Mouse (Mus musculus): ENCODE data around the gene Gmpr.

Gene Gmpr

GRCm38 (mm10) chr13:45538532-45539204, 31.4 kb downstream of the Gmpr start:
- no peak for DNase-seq (ENCODE audit: low read depth, low spot score)

- peak; percentile 48 for DNase-seq (ENCODE audit: low read depth, low spot score)
Measured at GRCm38 (mm10) chr13:45539205-45539568, 31.9 kb downstream of the Gmpr start.

GRCm38 (mm10) chr13:45545974-45546373, 38.7 kb downstream of the Gmpr start:
- DNase-seq (ENCODE audit: low read depth, low spot score), result peak; percentile 88

DNA sequence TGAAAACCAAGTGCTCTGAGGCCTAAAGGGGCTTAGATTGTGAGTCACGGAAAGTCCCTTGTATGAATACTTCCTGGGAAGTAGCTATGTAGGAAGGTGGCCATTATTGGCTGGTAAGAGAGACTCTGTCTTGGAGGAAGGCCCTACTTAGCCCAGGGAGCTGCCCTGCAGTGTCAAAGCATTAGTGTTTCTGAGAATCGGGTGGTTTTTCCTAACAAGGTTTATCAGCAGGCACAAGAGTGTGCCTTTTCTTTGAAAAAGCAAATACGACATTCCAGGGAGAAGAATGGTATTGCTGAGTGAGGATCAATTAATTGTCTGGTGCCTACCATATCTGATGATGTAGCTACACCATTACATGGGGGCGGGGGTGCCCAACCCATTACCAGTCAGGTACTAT, 39.7 kb downstream of the Gmpr start:
- peak; percentile 70 for DNase-seq (ENCODE audit: low read depth, low spot score)

DNA sequence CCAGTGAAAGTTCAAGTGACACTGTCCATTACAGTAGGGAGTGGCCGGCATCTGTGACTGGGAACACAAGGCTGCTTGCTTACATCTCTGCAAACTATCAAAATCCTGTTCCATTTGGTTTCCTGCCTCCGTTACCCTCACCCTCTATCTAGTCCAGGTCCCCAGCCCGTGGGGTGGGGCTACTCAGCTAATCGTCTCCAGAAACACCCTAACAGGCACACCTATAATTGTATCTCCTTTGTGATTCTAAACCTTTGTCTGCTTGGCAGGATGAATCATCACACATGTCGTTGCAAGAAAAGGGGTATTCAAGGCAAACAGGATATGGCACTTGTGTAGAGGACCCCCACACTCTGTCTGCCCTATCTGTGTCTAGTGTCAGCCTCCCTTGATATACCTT, 40.3 kb downstream of the Gmpr start:
- peak; percentile 42 for DNase-seq (ENCODE audit: low read depth, low spot score)

- DNase-seq (ENCODE audit: low read depth, low spot score), result no peak
Measured at GRCm38 (mm10) chr13:45553674-45554073, 46.4 kb downstream of the Gmpr start.

DNA sequence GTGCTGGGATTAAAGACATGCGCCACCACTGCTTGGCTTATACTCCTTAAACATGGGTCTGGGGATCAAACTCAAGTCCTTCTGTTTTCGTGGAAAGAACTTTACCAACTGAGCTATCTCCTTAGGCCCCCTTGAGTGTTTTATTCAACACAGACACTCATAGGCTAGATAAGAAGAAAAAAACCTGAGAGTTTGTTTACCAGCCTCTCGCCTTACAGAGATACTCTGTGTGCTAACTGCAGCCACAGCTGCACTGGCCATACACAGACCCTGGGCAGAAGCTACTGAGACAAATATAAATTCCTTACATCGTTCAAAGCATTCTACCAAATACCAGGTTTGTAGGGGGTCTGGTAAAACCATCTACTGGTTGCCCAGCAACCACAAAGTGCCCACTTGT, 51.1 kb downstream of the Gmpr start:
- DNase-seq (ENCODE audit: low read depth, low spot score), result no peak

GRCm38 (mm10) chr13:45559258-45559657, 52.0 kb downstream of the Gmpr start:
- no peak for DNase-seq (ENCODE audit: low read depth, low spot score)

DNA sequence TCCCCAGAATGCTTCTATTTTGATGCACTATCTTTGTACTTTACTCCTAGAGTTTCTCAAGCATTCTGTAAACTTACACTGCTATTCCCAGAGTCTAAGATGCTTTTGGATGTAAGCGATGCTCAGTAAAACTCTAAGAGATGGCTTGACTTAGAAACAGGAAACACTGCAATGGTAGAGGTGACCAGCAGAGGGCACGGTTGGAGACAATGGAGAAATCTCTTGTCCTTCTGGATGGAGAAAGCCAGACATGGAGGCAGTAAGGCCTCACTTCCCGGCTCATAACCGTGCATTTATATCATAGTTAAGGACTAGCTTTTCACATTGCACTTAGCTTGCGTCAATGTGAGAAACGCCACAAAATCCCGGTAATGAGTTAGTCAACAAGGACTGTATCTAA, 53.3 kb downstream of the Gmpr start:
- DNase-seq (ENCODE audit: low read depth, low spot score), result no peak

DNA sequence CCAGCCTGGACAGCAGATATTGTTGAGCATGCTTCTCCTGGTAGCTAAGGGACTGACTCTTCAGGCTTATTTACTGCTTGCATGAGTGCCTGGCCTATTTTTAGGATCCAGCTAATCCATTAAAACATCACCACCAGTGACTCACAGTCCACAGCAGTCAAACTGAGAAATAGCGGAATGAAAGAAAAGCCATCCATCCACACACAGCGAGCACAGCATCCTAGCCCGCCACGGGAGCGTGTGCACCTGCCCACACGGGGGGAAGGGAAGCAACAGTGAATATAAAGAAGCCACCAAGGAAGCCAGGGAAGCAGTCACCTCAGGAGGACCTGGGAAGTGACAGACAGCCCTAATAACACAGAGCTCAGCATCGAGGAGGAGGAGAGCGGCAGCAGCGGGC, 54.8 kb downstream of the Gmpr start:
- DNase-seq (ENCODE audit: low read depth, low spot score), result no peak

GRCm38 (mm10) chr13:45564946-45565345, 57.7 kb downstream of the Gmpr start:
- no peak for DNase-seq (ENCODE audit: low read depth, low spot score)

GRCm38 (mm10) chr13:45569932-45570331, 62.7 kb downstream of the Gmpr start:
- DNase-seq (ENCODE audit: low read depth, low spot score), result no peak

DNA sequence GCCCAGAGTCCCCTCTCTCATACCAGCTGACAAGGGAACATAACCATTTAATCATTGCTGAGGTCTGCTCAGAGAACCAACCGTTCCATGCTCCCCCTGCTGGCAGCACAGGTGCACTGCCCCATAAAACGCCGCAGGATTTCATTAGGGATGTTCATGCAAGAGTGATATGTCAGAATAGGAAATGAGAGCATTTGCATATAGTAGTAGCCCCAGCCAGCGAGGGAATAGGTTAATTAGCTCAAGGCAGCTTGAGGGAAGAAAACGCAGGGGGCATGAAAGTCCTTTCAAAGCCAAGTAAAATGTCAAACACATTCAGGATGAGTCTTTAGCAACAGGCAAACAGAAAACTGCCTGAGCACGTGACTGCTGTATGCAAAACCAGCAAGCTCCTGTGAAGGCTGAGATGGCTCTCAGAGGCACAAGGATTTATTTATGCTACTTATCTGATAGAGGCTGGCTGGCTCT, 64.6 kb downstream of the Gmpr start:
- DNase-seq (ENCODE audit: low read depth, low spot score), result peak; percentile 79

DNA sequence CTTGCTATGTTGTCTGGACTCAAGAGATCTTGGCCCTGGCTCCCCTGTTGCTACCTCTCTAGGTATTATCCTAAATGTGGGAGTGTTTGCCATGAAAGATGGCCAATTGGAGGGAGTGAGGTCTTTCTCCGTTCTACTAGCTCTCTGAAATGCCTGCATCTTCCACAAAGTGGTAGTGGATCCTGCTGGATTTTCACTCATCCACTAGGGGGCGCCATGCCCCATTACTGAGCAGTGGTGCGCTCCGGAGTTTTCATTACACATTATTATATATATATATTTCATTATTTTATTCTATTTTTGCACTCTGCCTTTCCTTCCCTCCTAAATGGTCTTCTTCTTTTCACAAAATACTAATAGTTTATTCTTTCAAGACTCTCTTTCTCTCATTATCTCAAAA, 65.5 kb downstream of the Gmpr start:
- peak; percentile 60 for DNase-seq (ENCODE audit: low read depth, low spot score)

DNA sequence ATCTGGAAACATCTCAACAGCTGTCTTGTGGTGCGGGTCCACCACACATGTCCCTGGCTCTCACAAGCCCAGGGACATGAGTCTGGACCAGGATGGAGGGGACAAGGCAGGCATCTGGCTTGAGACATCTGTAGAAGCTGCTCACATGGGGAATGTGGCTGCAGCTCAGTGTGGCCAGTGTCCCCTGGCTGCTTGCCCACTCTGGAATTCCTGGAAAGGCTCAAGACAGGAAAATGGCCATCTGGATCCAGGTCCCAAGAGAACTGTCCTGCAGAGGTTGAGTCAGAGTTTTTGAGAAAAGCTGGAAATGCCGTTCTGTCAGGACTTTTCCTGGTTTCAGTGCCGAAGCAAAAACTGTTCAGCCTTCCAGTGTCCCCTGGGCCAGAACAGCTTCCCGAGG, 68.9 kb downstream of the Gmpr start:
- DNase-seq (ENCODE audit: low read depth, low spot score), result no peak

DNA sequence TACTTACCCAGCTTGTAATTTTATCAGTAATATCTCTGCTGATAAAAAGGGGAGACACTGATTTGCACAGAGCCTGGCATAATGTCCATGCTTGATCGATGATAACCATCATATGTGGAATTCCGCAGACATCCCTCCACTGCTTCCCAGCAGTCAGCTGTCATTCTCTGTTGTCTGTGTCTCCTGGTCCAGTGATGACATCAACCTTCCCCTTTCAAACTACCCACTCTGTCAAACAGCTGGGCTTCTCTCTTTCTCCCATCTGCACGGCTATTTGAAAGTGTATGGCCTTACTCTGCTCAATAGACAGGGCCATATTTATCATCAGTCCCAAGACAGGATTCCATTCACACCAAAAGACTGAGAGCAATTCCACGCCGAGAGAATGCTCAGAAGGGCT, 70.1 kb downstream of the Gmpr start:
- DNase-seq (ENCODE audit: low read depth, low spot score), result no peak

DNA sequence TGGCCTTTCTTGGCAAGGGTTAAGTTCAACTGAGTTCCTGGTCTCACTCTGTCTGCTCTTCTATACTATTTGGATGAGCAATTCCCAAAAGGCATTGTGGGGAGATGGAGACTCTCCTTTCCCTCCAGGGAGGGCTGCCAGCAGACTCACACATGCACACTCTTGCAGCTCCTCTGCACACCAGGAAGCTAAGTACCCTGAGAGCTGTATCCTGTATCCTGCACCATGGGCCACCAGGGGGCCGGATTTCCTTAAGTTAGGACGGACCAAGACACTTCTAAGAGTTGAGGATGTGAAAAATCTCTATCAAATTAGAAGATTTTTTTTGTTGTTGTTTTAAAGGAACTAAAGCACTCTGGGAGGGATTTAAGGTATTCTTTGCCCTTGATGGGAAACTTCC, 70.5 kb downstream of the Gmpr start:
- DNase-seq (ENCODE audit: low read depth, low spot score), result no peak

- DNase-seq (ENCODE audit: low read depth, low spot score), result no peak
Measured at GRCm38 (mm10) chr13:45579751-45580150, 72.5 kb downstream of the Gmpr start.

DNA sequence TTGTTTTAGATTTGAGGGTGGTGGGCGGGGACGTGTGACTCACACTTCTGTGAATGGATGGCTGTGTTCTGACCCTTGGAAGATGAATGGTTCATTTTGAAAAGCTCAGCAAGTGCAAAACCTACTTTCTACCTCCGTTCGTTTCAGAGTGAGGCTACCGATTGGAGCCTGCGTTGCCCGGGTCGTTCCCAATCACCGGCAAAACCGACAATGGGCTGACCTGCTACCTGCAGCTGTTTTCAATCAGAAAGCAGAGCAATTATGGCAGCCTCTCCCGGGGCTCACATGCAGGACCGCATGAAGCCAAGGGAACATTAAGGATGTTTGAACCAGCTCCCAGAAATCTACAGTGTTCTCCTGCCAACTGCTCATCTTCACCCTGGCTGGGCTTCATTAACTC, 75.0 kb downstream of the Gmpr start:
- no peak for DNase-seq (ENCODE audit: low read depth, low spot score)

DNA sequence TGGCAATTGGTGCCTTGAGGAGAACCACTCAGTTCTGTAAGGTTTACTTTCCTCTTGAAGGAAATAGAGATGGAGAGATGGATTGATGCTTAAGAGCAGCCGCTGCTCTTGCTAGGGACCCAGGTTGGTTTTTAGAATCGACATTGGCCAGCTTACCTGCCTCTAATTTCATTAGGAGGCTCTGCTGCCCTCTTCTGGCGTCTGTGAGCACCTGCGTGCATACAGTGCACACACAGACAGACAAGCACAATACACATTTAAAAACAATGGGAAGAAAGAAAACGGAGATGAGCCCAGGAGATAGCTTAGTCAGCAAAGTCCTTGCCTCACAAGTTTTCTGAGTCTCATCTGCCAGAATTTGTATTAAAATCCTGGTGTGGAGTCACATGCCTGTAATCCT, 75.8 kb downstream of the Gmpr start:
- no peak for DNase-seq (ENCODE audit: low read depth, low spot score)

- DNase-seq (ENCODE audit: low read depth, low spot score), result no peak
Measured at GRCm38 (mm10) chr13:45590898-45591297, 83.7 kb downstream of the Gmpr start.

GRCm38 (mm10) chr13:45593914-45594313, 86.7 kb downstream of the Gmpr start:
- DNase-seq (ENCODE audit: low read depth, low spot score), result no peak

DNA sequence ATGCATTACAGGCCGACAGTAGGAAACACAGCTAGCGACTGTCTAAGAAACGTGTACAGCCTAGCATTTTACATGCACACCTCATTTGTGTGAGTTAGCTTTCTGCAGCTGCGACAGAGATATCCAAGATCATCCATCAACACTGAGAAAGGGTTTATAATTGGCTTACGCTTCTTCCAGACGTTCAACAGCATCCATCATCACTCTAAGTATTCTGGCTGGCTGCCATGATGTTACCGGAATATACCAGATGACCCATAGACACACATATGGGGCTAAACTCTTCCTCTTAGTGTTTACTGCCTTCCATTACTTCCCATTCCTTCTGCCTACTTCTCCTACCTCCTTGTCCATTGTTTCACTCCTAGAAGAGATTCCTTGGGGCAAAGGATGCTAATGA, 88.2 kb downstream of the Gmpr start:
- DNase-seq (ENCODE audit: low read depth, low spot score), result no peak

- no peak for DNase-seq (ENCODE audit: low read depth, low spot score)
Measured at GRCm38 (mm10) chr13:45599831-45600230, 92.6 kb downstream of the Gmpr start.

Measured in c-Kit-negative CD71-positive TER-119-positive erythroid progenitor cells, embryonic 14.5 days (primary cell).